Mouse (Mus musculus) erythroblast, embryonic 14.5 days (primary cell): Measurements from ENCODE around the gene Wdr72. TPM values are rescaled to one million over a fixed set of nuclear protein-coding genes. Genes with fewer than 3 reads are reported as not detected.

Experiments used
- H3K27me3 ChIP-seq: 2 replicates; pipeline ENCODE4 v1.6.1; 2012; ENCODE audit warnings: inconsistent platforms; ENCODE audit not compliant: control insufficient read depth
- H3K36me3 ChIP-seq: 2 replicates; pipeline ENCODE4 v1.6.1; 2012; ENCODE audit warnings: mild to moderate bottlenecking, inconsistent platforms; ENCODE audit not compliant: control insufficient read depth
- H3K4me1 ChIP-seq: 2 replicates; pipeline ENCODE4 v1.6.1; 2012; ENCODE audit warnings: inconsistent platforms; ENCODE audit not compliant: control insufficient read depth
- H3K4me3 ChIP-seq: replicated peaks from 2 replicates; pipeline ENCODE3; 2012; ENCODE audit warnings: moderate library complexity, mild to moderate bottlenecking, inconsistent platforms
- H3K9me3 ChIP-seq: 2 replicates; pipeline ENCODE4 v1.6.1; 2012; ENCODE audit warnings: low read length, inconsistent platforms, mixed read lengths; ENCODE audit not compliant: control insufficient read depth
- GATA1 ChIP-seq: IDR thresholded peaks from 2 replicates; pipeline ENCODE4 v1.6.1; 2012; ENCODE audit warnings: low read length, inconsistent platforms, mixed read lengths
- TAL1 ChIP-seq: IDR thresholded peaks from 3 replicates; pipeline ENCODE4 v1.6.1; 2012; ENCODE audit warnings: low read length, inconsistent platforms, mixed read lengths
- polyA plus RNA-seq: library from polyadenylated mRNA; stranded (reverse); fragments of >175 nt; gene quantifications from 2 replicates; pipeline ENCODE4 v1.2.3, GENCODE M21; 2012

The Wdr72 gene
- polyA plus RNA-seq, 1 experiment: not detected

DNA sequence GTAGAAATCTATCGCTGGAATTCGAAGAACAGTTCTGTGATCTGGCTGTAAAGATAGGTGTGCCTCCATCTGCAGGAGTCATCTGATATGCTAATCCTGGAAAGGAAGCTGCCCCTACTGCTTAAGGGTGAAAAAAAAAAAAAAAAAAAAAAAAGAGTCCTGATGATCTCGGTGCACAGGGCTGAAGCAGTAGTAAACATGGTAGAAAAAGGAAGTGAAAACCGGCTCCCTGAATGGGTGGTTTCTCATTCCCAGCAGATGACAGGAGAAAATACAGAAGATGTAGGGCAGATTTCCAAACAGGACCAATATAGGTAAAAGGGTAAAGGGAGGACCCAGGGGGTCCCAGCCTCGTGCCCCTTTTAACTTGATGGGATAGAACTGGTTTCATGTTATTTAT is 16.1 kb downstream of the Wdr72 start:
- no peaks in the 10 kb centered on the region for H3K4me1 ChIP-seq
- peaks cover 2% of the 10 kb centered on the region; the same call in 1 of the 2 replicates for H3K9me3 ChIP-seq
- TF ChIP-seq GATA1 (no peak), TAL1 (no peak)
- H3K4me3 ChIP-seq: no peak overlapping the region
- no peaks in the 10 kb centered on the region for H3K27me3 ChIP-seq
- H3K36me3 ChIP-seq: no peaks in the 10 kb centered on the region

DNA sequence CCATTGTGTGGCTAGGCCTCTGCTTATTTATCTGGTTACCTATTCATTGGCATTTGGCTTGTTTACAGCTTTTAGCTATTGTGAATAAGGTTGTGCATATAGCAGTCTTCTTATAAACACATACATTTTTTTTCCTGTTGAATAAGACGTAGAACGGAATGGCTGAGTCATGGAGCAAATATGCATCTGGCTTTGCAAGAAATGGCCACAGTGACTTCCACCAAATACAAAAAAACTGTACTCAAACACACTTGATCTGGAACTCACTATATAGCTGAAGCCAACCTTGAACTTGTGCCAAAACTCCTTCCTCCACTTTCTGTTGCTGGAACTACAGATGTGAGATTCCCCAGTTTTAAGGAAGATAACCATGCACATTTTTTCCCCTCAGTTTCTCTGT is 23.9 kb downstream of the Wdr72 start:
- H3K4me1 ChIP-seq: no peaks in the 10 kb centered on the region
- H3K36me3 ChIP-seq: no peaks in the 10 kb centered on the region
- H3K27me3 ChIP-seq: no peaks in the 10 kb centered on the region
- TF ChIP-seq TAL1 (no peak), GATA1 (no peak)
- no peaks in the 10 kb centered on the region; the same call in 1 of the 2 replicates for H3K9me3 ChIP-seq
- H3K4me3 ChIP-seq: no peak overlapping the region

DNA sequence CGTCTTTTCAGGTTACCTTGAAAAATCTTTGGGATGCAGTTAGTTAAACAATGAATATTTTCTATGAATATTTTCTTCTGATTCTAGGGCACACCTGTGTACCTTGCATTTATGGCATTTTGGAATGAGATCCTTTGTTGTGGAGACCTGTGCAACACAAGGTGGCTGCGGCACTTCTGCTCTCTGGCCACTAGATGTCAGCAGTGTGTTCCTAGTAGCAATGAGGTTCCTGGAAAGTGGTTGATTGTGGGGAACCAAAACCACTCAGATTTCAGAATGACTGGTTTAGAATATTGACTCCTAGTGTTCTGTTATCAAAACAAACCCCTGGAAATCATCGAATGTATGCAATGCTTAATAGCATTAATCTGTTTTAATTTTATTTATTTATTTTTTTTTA is 31.7 kb downstream of the Wdr72 start:
- H3K4me3 ChIP-seq: no peak overlapping the region
- no peaks in the 10 kb centered on the region for H3K9me3 ChIP-seq
- no peak for TF ChIP-seq TAL1
- no peak for TF ChIP-seq GATA1
- H3K27me3 ChIP-seq: no peaks in the 10 kb centered on the region
- H3K4me1 ChIP-seq: no peaks in the 10 kb centered on the region
- H3K36me3 ChIP-seq: no peaks in the 10 kb centered on the region

DNA sequence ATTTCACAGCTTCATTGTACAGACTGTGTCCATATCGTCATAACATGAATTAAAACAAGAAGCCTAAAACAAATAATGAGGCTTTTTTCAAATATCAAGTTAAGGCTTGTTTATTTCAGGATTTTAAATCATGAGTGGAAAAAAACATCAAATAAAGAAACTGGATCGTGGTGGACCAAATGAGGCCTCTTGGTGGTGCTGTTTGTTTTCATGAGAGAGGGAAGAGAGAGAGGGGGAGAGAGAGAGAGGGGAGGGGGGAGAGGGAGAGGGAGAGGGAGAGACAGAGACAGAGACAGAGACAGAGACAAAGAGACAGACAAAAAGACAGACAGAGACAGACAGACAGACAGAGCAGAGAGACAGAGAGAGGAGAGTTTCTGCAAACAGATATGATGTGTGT is 32.5 kb downstream of the Wdr72 start:
- TF ChIP-seq TAL1 (no peak), GATA1 (no peak)
- no peaks in the 10 kb centered on the region for H3K27me3 ChIP-seq
- no peak overlapping the region for H3K4me3 ChIP-seq
- no peaks in the 10 kb centered on the region for H3K9me3 ChIP-seq
- H3K4me1 ChIP-seq: no peaks in the 10 kb centered on the region
- H3K36me3 ChIP-seq: no peaks in the 10 kb centered on the region

DNA sequence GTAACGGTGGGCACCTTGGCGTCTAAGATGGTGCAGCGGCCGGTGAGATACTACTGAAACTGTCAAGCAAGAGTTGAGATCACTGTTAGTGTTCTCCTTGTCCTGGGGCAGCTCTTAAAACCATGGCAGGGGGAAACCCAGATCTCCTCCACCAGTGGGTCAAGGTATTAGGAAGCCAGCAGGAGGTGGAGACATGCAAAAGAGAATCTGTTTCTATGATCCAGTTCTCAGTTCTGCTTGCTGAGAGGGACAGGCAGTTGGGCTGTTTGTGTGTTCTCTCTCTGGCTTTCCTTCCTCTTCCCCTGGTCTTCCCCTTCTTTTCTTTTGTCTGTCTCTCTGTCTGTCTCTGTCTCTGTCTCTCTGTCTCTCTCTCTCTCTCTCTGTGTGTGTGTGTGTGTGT is 35.0 kb downstream of the Wdr72 start:
- Histone ChIP-seq H3K36me3 (no peaks in the 10 kb centered on the region), H3K9me3 (no peaks in the 10 kb centered on the region), H3K4me1 (no peaks in the 10 kb centered on the region), H3K27me3 (no peaks in the 10 kb centered on the region), H3K4me3 (no peak overlapping the region)
- no peak for TF ChIP-seq GATA1
- no peak for TF ChIP-seq TAL1

DNA sequence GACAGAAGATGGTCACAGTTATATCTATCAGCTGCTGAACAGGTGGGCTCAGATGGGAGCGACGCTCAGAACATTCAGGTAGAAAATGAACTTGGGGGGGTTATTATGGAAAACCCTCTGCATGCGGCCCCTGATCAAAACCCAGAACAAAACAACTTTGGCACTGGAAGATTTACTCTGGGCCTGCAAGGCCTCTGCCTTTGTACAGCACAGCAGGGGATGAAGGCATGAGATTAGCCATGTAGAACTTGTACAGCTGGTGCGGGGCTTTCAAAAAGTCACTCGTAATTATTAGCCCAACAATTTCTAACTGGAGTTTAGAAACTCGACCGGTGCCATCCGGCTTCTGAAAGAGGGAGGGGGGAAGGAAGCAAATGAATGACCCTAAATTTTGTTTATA is 38.1 kb downstream of the Wdr72 start:
- H3K36me3 ChIP-seq: no peaks in the 10 kb centered on the region
- H3K27me3 ChIP-seq: no peaks in the 10 kb centered on the region
- H3K9me3 ChIP-seq: no peaks in the 10 kb centered on the region
- TF ChIP-seq TAL1 (no peak), GATA1 (no peak)
- no peak overlapping the region for H3K4me3 ChIP-seq
- no peaks in the 10 kb centered on the region for H3K4me1 ChIP-seq

DNA sequence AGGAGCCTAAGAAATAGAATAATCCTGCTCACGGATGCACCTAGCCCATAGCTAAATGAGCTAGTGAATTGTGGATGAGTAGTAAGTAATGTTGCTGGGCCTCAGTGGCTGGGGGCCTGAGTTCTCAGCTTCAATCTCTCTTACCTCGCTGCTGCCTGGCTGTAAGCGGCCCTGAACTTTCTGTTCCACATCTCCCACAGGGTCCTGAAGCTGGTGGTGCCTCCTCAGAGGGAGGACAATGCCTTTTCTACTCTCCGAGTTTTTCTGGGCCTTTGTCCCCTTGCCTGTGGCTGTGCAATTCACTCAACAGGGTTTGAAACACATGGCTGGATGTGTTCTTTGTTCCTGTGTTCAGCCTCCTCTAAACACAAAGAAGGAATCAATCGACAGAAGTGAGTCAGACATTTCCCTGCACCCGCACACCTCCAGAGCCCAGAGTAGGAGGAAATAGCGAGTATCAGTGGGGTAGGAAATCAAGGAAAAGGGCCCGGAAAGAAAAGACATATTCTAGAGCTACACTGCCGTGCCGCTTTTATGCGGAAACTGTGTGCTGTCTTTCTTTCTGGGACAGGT is 50.3 kb downstream of the Wdr72 start:
- H3K36me3 ChIP-seq: no peaks in the 10 kb centered on the region
- TF ChIP-seq GATA1: no peak
- no peak for TF ChIP-seq TAL1
- H3K9me3 ChIP-seq: peaks cover 12% of the 10 kb centered on the region; the same call in 1 of the 2 replicates
- no peaks in the 10 kb centered on the region for H3K4me1 ChIP-seq
- no peaks in the 10 kb centered on the region for H3K27me3 ChIP-seq
- no peak overlapping the region for H3K4me3 ChIP-seq

DNA sequence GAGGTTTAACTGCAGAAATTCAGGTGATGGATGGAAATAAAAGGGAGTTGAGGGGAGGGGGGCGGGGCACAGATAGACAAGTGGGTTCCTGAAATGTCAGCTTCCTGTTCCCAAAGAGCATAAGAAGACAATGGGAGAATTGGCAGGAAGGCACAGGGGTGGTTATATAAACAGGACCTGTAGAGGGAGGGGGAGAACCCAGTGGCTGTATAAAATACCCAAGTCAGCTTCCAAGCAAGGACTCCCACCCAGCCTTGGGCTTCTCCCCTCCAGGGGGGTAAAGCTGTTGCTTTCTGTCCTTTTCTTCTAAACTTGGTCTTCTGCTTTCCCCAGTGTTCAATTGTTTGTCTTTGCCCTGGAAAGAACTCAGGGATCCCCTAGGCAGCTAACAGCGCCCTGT is 55.5 kb downstream of the Wdr72 start:
- Histone ChIP-seq H3K27me3 (no peaks in the 10 kb centered on the region), H3K36me3 (no peaks in the 10 kb centered on the region), H3K4me1 (no peaks in the 10 kb centered on the region), H3K9me3 (peaks cover 7% of the 10 kb centered on the region; the same call in 1 of the 2 replicates), H3K4me3 (no peak overlapping the region)
- no peak for TF ChIP-seq TAL1
- TF ChIP-seq GATA1: no peak

DNA sequence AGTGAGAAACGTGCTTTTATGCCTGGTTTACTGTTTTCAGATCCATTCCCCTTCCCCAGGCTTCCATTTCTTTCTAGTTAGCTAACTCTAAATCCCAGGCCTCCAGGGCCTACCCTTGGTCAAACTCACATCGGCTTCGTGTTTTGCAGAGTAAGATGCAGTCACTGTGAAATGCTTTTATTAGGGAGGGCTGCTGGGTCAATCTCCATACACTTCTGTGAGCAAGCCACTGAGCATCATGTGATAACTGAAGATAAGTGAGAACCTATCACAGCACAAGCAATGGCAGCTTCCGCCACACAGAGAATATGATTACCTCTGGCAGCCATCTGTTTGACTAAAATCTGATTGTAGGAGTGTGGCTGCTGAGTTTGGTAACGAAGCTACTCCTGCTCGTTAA is 59.7 kb downstream of the Wdr72 start:
- Histone ChIP-seq H3K36me3 (no peaks in the 10 kb centered on the region), H3K4me1 (no peaks in the 10 kb centered on the region), H3K27me3 (no peaks in the 10 kb centered on the region), H3K9me3 (no peaks in the 10 kb centered on the region; the same call in 1 of the 2 replicates), H3K4me3 (no peak overlapping the region)
- no peak for TF ChIP-seq TAL1
- TF ChIP-seq GATA1: no peak
